Mouse (Mus musculus): ENCODE measurements around the gene Lats2.
"Not testable (repeated sequence)": the region's sequence is repeated elsewhere in the genome, so short reads cannot be mapped to it uniquely, and the experiment has no call there.

The Lats2 gene

DNA sequence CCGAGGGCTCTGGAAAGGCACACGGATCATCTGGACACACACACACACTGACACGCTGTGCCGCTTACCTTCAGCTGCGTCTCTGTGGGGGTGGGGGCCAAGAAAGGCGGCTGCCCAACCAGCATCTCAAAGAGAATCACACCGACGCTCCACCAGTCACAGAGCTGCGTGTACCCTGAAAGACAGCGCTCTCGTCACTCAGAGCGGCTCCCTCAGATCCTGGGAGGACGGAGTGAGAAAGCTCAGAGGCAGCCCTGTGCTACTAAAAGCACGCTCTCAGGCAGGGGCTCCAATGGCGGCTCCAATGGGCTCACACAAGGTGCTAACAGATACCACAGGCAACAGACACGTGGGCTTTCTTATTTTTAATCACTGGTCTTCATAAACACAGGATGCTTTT, 63.9 kb downstream of the Lats2 start:
- DNase-seq (ENCODE audit: low read depth, low spot score): no peak

DNA sequence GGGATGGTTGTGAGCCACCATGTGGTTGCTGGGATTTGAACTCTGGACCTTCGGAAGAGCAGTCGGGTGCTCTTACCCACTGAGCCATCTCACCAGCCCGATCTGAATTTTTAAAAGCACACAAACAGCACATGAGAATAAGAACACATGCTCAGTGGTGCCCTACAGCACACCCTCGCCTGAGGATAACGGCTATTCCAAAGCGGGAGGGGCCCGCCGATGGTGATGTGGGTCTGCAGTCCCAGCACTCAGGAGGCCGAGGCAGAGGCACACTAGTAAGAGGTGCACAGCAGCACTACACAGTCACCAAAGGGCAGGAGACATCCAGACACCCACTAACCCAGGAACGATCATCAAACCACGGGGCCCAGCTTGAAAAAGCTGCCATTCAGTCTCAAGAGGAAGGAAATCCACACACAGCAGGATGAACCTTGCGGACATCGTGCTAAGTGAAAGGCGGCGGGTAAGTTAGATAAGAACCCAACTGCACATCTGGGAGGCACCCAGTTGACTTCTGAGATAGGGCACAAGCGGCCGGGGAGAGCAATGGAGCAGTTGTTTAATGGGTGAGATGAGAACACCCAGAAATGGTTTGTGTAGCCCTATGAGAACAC, 65.6 kb downstream of the Lats2 start:
- no peak for DNase-seq (ENCODE audit: low read depth, low spot score)

DNA sequence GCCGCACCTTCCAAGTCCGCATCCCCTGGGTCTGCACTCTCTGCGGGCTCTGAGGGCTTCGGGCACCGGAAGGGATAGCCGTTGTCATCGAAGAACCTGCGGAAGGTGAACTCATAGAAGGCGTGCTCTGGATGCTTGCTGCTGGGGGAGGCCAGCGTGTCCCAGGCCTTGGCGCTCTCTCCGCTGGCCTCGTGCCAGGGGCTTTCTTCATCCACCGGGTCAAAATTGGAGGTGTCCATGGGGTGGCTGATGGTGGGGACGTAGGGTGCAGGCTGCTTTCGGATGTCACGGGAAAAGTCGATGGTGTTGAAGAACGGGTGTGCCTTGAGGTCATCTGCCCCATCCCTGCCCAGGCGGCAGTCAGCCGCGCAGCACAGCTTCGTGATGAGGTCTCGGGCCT, 66.9 kb downstream of the Lats2 start:
- DNase-seq (ENCODE audit: low read depth, low spot score): no peak

DNA sequence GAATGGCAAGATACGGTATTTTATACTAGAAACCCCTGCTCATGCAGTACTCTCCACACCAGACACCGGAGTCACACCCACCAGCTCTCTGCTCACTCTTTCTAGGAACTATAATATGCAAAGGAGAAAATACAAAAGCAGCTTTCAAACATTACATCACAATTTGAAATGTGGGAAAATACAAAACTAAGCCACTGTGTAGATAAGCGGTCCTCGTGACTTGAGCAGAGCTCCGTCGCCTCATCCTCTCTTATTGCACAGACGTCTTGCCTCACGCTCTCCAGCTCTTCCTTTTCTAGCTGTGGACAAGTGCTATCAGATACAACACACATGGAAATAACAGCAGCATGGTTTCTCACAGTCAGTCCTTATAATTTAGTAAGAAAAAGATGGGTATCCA, 67.5 kb downstream of the Lats2 start:
- DNase-seq (ENCODE audit: low read depth, low spot score): no peak

DNA sequence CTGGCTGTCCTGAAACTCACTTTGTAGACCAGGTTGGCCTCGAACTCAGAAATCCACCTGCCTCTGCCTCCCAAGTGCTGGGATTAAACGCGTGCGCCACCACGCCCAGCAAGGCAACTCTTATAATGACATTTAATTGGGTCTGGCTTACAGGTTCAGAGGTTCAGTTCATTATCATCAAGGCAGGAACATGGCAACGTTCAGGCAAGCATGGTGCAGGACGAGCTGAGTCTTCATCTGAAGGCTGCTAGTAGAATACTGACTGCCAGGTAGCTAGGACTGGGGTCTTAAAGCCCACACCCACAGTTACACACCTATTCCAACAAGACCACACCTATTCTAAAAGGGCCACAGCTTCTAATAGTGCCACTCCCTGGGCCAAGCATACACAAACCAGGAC, 70.1 kb downstream of the Lats2 start:
- DNase-seq (ENCODE audit: low read depth, low spot score): not testable (repeated sequence)

DNA sequence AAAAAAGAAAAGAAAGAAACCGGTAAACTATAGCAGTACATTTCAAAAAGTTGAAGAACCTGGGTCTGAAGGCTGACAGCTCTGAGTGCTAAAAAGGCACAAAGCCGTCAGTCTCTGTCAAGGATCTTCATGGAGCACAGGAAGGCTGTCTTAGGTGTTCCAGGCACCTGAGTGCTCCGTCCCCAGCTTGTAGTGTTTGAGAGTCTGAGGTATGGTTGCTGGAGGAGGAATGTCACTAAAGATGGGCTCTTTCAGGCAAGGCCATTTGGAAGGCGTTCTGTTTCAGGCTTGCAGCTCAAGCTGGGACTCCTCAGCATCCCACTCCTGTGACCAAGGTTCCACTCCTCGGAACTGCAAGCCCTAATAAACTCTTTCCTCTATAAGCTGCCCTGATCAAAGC, 70.7 kb downstream of the Lats2 start:
- DNase-seq (ENCODE audit: low read depth, low spot score): no peak

DNA sequence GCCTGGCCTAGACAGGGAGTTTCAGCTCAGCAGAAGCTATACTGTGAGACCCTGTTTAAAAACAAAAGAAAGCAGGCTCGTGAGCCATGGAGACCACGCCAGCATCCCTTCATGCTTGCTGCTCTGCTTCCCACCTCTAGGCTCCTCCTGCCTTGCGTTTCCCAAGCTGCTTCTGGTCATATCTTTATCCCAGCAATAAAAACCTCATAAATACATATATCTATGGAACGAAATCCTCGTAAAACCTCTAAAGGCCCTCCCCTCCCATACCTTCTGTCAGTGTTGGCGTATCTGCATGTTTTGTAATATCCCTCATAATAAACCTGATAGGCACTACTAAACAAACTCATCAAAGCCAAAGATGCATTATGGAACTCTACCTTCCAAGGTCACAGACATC, 71.5 kb downstream of the Lats2 start:
- no peak for DNase-seq (ENCODE audit: low read depth, low spot score)

DNA sequence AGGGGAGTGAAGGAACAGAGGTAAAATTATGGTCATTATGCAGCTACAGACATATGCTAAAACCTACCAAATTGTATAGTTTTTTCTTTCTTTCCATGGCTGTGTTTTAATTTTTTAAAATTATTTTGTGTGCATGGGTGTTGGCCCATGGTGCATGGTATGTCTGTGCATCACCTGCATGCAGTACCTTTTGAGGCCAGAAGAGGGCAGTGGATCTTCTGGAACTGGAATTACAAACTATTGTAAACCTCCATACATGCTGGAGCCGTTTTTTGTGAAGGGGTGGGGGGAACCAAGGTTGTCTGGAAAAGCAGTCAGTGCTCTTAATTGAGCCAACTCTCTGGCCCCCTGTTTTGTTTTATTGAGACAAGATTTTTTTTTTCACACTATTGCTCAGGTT, 73.6 kb downstream of the Lats2 start:
- DNase-seq (ENCODE audit: low read depth, low spot score): peak; percentile 31

DNA sequence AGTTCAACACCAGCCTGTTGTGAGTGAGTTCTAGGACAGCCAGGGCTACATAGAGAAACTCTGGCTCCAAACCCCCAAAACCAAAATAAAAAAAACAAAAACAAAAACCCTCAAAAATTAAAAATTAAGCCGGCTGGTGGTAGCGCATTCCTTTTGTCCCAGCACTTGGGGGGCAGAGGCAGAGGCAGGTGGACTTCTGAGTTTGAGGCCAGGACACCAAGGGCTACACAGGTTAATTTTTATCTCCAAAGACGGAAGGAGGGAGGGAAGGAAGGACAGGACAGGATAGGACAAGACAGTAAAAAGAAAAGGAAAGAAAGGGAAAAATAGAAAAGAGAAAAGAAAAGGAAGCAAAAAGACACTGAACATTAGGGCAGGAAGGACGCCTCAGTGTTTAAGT, 75.4 kb downstream of the Lats2 start:
- no peak for DNase-seq (ENCODE audit: low read depth, low spot score)

DNA sequence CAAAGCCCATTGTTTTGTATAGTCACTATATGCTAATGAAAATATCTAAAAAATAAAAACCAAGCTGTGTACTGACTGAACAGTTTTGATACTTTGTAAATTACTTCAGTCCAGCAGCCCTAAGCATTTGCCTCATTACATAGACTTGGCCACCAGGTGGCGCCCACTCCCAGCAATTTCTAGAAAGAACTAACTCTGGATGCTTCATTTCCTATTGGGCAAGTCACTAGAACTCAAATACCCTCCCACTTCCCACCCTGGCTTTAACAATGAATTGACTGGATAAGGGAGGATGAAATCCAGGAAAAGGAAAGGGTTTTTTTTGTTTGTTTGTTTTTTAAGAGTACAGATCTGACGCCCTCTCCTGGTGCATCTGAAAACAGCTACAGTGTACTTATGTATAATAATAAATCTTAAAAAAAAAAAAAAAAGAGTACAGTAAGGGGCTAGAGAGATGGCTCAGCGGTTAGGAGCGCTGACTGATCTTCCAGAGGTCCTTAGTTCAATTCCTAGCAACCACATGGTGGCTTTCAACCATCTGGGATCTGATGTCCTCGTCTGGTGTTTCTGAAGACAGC, 78.1 kb downstream of the Lats2 start:
- peak; percentile 73 for DNase-seq (ENCODE audit: low read depth, low spot score)

DNA sequence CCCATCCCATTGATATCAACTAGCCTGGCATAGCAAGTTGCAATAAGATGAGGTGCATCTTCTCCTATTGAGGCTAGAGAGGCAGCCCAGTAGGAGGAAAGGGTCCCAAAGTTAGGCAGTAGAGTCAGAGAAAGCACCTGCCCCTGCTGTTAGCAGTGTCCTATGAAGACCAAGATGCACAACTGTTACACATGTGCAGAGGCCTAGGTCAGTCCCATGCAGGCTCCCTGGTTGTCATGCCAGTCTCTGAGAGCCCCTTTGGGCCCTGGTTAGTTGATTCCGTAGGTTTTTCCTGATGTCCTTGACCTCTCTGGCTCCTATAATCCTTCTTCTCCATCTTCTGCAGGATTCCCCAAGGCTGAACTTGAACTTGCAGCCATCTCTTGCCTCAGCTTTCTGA, 78.7 kb downstream of the Lats2 start:
- DNase-seq (ENCODE audit: low read depth, low spot score): no peak

DNA sequence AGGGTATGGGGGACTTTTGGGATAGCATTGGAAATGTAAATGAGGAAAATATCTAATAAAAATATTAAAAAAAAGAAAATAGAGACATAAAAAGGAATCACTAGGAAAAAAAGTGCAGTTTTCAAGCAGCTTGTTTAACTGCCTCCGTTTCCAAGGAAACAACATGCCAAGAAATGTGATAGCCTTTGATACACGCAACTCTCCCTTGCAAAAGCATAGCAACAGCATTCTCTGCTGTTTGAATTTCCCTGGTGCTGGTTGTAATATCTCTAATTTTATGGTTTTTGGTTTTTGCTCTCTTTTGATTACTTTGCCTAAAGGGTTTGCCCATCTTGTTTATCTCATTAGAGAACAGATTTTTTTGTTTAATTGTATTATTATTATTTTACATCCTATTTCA, 82.7 kb downstream of the Lats2 start:
- DNase-seq (ENCODE audit: low read depth, low spot score): no peak

DNA sequence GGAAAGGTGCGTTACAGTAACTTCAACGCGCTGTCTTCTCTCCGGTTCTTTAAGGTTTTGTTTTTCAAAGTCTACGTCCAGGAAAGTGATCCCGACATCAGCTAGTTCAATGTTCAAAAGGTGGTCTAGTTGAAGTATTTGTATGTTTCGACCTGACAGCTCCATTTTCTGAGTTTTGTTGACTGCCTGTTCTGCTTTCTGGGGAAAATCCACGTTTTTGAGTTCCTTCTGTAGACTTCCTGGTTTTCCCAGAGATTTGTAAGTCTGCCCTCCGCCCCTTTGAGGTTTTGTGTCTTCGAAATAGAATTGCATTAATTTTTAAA, 92.6 kb downstream of the Lats2 start:
- DNase-seq (ENCODE audit: low read depth, low spot score): no peak

DNA sequence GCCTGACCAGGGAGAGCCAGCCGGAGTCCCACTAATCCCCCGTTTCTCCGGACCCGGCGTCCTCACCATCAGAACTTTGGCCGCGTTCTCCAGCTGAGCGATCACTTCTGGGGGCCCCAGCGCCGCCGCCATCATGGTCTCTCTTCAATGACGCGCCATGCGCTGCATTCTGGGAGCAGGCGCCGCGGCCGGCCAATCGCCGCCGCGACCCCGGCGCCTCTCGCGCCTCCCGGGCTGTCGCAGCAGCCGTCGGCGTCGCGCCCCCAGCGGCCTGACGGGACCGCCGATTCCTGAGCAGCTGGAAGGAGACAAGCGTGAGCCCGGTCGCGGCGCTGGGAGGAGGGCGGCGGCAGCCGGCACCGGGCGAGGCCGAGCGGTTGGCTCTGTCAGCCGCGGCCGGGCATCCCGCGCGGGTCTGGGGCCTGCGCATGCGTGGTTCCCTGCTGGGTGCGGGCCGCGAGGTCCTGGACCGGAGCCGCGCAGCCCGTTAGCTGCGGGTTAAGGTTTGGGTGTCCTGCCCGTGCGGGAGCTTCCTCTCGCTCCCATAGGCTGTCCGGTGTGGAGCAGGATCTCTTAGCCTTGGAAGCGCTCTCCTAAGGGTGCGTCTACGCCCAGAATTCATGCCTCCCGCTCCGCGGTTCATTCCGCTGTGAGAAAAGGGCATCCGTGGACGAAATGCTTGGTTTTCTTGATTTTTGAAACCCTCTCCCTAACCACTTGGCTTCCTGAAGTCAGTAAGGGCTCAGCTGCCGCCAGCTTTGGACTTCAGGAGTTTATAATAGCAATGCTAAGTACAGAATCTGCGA, 93.2 kb downstream of the Lats2 start, which contains the start of gene Xpo4:
TSS of gene Xpo4 (minus strand) at position 609 of the 806 bp plus-strand sequence.
- peak; percentile 73 for DNase-seq (ENCODE audit: low read depth, low spot score)

DNA sequence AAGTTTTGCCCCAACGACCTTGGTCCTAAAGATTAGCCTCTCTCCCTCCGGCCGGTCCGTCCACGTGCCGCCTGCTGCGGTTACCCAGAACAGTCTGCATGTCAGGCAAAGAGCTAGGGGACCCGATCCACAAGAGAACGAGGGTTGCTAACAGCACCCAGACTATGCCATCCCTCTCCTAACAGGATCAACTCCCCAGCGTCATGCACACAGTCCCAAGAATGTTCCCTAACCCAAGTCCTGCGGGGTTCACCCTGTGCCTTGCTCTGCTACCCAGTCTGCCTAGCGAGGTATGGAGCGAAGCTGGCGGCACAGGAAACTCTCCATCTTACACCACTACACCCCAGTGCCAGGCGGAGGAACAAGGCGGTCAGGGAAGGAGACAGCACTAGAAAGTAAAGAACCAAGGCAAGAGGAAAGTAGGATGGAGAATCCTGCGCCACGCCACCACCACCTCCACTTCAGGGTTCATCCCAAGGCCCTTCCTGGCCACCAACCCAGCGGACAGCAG, 93.8 kb downstream of the Lats2 start:
- peak; percentile 20 for DNase-seq (ENCODE audit: low read depth, low spot score)

DNA sequence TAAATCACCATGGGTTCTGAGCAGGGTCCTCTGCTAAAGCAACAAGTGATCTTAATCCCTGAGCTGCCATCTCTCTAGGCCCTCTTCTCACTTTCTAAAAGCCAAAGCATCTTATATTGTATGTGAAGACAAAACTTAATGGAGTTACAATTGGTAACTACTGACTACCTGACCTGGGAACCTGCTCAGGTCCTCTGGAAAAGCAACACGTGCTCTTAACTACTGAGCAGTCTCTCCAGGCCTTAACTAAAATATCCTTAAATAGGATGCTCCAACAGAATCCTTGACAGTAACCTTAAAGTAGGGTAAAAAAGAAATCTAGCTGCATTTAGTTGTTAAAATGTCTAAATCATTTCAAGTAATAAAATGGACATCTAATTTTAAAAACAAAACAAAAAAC, 94.6 kb downstream of the Lats2 start:
- DNase-seq (ENCODE audit: low read depth, low spot score): no peak

DNA sequence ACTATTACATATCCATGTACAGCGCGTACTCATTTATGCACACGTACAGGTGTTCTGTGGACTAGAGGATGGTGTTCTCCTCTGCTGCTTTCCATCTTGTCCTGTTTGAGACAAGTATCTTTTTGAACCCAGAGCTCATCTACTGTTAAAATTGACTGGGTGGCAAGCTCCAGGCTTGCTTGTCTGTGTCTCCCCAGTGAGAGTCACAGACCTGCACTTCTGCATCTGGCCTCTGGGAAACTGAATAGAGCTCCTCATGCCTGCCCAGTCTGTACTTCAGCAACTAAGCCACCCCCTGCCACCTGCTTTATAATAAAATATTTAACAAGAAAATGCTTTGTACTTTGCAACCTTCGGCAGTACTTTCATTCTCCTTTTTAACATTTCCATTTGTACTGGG, 99.9 kb downstream of the Lats2 start:
- no peak for DNase-seq (ENCODE audit: low read depth, low spot score)

DNA sequence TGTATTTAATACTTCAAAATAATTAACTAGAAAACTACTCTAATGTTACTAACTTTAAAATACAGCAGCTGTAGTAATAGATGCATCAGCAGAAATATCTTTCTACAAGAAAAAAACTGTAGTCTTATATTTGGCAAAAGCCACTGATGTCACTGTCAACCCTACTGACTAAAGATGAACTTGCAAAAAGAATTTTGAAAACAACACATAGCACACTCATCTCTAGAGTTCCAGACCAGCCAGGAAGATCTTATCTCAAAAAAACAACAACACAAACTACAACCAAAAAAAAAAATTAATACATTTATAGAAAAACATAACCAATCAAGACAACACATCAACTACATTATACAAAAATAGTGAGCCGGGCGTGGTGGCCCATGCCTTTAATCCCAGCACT, 100.7 kb downstream of the Lats2 start:
- DNase-seq (ENCODE audit: low read depth, low spot score): no peak

DNA sequence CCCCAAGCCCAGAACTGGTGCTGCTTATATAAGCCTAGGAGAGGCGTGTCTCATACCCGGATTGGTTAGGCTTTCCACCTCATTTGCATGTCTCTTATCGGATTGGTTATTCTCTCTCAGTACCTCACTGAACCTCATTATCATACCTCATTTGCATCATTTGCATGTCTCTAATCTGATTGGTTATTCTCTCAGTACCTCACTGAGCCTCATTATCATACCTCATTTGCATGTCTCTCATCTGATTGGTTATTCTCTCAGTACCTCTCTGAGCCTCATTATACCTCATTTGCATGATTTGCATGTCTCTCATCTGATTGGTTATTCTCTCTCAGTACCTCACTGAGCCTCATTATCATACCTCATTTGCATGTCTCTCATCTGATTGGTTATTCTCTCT, 101.7 kb downstream of the Lats2 start:
- DNase-seq (ENCODE audit: low read depth, low spot score): not testable (repeated sequence)

DNA sequence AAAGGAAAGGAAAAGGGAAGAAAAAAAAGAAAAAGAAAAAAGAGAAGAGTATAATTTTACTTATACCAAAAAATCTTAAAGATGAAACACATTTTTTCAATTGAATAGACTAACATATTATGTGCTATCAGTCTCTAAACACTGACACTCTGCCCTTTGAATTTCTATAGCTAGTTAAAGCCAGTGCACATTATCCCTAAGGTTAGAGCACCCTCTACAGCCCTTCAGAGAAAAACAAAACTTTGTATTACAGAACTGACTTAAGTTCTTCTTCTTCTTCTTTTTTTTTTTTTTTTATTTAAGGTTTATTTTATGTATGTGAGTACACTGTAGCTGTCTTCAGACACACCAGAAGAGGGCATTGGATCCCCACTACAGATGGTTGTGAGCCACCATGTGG, 108.7 kb downstream of the Lats2 start:
- no peak for DNase-seq (ENCODE audit: low read depth, low spot score)

DNA sequence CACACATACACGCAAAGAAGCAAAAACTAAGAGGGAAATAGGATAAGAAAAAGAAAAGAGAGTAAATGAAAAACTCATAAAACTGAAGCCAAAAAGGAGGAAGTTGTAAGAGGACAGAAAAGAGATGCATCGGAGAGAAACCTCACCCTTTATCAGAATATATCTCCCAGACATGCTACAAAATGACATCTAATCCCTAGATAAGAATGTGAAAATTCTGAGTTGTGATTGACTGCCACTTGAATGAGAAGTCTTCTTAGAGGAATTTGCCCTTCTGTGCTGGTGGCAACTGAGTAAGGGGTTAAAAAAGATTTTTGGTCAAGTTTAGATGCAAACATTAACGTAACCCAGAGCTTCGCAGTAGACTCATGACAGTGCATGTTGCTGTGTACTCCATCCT, 112.0 kb downstream of the Lats2 start:
- no peak for DNase-seq (ENCODE audit: low read depth, low spot score)
